Mouse (Mus musculus) brain, embryonic 18.5 days (tissue): Measurements from ENCODE around the gene Rasl11b.

Experiments used
- DNase-seq: peaks from one replicate; pipeline ENCODE4 v3.0.0-alpha.2; 2012; ENCODE audit warnings: low read depth, low spot score

The Rasl11b gene

DNA sequence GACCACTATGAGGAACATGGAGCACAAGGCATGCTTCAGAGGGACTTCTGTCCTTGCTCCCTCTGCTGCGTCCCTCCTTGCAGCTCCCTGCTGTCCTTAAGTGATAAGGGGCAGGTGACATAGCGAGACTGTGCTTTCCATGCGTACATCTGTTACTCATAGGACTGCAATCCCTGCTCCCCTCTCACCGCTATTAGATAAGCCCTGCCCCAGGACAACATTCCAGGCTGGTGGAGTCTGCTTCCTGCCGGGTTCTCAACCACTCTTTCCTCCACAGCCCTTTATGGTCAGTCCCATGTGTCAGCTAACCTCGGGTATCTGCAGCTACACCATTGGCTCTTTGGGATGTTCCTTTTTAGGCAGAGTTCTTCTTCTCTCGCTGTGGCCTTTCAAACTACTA, 13.4 kb downstream of the Rasl11b start:
- DNase-seq: no peak

- DNase-seq: no peak
Observed at GRCm38 (mm10) chr5:74209640-74210039, 14.6 kb downstream of the Rasl11b start.

DNA sequence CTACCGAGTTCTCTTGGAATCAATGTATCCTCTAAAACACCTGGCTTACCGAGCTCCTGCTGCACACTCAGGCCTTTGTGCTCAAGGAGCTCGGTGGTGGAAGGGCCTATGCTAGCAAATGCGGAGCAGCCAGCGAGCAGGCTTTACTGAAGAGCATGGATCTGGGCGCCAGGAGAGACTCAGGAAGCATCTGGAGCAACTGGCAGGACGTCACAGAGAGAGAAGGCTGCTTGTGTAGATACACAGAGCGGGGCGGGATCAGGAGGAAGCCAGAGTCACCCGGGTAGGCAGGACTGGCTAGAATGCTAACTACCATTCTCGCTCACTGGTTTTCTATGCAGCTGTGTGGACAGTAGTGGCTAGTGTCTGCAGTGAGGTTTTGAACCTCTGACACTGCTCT, 16.3 kb downstream of the Rasl11b start:
- DNase-seq: no peak

- DNase-seq: no peak
Observed at GRCm38 (mm10) chr5:74214501-74215110, 19.5 kb downstream of the Rasl11b start.

DNA sequence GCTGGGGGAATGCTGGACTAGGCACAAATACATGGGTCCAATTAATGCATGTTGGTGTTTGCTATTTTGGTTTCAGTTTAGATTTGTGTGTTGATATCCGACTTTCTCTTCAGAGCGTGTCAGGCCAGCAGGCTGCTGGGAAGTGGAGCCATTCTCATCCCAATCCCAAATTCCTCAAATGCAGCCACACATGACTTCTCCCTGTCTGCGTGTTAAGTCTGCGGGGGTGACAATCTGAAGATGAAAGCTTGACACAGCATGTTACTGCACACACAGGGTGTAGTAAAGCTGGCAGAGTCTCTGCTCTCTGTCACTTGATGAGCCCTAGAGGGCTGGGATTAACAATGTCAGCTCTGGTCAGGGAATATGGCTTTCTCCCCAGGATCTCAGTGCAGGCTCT, 20.0 kb downstream of the Rasl11b start:
- DNase-seq: no peak

DNA sequence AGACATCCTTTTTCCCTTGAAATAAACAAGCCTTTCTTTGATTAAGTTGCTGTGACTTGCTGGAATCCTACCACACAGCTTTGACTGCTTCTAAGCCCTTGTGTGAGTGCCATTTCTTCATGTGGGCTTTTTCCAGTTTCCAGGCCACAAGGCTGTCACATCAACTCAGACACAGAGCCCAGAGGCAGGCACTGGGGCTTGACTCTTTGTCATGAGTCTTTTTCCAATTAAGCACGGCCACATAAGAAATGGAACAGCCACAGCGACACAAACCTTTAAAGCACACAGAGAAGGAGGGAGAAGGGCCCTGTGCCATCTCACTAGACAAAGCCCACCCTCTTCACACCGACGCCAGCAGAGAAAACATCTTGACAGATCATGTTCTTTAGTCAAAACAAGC, 23.4 kb downstream of the Rasl11b start:
- DNase-seq: no peak

DNA sequence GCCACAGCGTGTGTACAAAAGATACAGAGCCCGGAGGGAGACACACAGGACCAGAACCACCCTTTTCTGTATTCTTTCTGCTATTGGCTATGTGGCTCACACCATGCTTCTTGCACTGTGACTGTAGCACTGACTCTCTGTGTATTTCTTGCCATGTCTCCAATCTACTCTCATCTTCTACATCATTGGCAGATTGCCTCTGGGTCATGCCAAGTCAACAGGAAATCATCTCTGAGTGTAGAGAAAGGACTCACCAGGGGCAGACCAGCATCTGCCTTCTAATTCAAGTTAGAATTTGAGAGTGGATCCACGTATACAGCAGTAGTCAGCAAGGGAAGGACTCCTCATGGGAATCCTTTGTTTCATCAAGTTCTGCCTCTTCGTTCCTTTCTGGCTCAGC, 27.5 kb downstream of the Rasl11b start:
- DNase-seq: no peak

GRCm38 (mm10) chr5:74224480-74224879, 29.4 kb downstream of the Rasl11b start:
- no peak for DNase-seq

GRCm38 (mm10) chr5:74226183-74226582, 31.1 kb downstream of the Rasl11b start:
- no peak for DNase-seq

DNA sequence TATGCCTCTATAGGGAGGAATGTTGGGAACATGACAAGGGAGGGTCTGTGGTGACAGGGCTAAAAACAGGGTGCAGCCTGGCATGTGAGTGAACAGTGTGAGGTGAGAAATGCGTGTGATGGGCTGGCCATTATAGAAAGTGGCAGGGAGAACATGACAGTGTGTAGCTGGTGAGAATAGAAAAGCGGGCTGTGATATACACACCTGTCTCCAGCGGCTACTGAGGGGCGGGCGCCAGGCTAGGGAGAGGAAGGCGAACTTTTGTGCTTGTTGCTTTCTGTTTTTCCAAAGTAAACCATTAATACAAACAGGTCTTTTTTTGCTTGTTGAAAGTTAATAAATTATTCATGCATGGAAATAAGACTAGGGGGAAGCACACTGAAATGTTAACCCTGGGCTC, 32.3 kb downstream of the Rasl11b start:
- no peak for DNase-seq

GRCm38 (mm10) chr5:74228938-74229337, 33.9 kb downstream of the Rasl11b start:
- DNase-seq: no peak

GRCm38 (mm10) chr5:74229775-74230413, 34.8 kb downstream of the Rasl11b start:
- no peak for DNase-seq

DNA sequence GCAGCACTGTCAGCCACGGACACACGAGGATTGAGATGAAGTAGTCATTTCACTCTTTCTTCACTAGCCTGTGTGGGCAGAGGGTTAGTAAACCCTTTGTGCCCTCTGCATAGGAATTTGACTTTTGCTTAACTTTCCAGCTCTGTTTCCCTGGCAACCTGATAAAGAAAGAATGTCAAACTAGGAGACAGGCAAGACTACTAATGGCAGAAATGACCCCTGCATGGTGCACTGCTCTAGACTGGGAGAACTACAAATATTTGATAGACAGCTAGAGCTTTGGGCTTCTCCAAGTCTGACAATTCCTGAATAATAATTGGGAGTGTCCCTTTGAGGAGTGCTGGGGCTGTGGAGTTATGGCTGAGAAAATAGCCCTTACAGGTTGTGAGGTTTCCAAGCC, 35.4 kb downstream of the Rasl11b start:
- no peak for DNase-seq

GRCm38 (mm10) chr5:74233808-74234207, 38.7 kb downstream of the Rasl11b start:
- DNase-seq: no peak

DNA sequence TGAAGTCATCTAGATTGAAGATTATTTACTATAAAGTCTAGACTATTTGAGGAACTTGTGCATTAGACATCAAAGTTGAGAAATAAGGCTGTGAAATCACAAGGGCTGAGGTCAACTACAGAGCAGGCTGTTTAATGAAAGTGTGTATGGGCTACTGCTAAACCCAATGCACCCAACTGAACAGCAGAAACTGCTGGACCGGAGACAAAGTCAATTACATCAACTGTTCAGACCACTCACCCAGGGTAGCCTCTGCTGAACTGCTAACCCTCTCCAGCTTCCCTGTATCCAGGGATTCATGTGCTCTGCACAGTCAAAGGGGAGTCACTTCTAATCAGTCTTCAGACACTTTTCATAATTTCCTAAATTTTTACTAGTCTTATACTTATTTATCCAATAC, 44.3 kb downstream of the Rasl11b start:
- no peak for DNase-seq

DNA sequence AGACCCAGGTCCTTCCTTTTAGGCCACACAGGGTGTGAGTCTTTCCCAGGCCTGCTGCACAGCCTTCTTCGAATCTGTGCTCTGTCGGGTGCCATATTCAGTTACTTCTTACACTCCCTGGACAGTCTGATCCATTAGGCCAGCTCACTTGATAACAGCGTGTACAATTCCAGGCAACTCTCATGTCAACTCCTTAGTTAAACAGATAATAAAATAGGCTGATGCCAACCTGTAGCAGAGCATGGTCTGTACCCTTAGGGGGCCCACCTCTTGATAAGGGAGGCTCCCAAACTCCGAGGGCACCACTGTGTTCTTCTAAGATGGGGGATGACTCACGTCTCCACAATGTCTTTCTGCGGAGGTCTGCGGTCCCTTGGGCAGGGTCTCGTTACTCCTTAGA, 45.2 kb downstream of the Rasl11b start:
- DNase-seq: no peak

DNA sequence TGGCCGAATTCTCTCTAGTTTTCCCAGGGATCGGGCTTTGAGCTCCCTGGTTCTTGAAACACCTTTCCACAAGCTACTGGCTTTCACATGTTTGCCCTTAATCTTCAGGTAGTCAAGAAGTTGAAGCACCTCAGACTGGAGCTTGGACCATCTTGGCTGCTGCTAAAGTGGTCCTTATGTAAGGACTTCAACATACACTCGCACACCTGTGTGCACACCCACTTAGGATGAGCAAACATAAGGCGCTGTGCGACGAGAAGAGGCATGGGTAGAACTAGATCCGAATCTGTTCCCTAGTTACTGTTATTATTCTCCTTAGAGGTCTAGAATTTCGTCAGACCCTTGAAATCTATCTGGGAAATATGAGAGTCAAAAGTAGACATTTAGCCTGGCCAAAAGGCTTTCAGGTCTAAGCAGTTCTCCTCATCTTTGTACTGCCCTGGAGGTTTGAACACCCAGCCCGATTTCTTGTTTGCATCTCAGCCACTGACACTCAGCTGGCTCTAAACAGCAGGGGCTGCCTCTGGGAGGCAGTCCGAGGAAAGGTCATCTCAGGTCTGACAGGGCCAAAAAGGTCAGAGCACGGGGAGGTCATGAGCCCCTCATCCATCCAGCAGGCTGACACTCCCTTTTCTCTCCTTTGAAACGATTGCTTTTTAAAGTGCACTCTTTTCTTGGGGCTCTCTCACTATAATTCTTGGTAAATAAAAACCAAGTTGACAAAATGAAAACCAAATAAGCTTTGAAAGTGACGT, 46.0 kb downstream of the Rasl11b start:
- DNase-seq: no peak

- DNase-seq: no peak
Observed at GRCm38 (mm10) chr5:74242654-74243053, 47.6 kb downstream of the Rasl11b start.

DNA sequence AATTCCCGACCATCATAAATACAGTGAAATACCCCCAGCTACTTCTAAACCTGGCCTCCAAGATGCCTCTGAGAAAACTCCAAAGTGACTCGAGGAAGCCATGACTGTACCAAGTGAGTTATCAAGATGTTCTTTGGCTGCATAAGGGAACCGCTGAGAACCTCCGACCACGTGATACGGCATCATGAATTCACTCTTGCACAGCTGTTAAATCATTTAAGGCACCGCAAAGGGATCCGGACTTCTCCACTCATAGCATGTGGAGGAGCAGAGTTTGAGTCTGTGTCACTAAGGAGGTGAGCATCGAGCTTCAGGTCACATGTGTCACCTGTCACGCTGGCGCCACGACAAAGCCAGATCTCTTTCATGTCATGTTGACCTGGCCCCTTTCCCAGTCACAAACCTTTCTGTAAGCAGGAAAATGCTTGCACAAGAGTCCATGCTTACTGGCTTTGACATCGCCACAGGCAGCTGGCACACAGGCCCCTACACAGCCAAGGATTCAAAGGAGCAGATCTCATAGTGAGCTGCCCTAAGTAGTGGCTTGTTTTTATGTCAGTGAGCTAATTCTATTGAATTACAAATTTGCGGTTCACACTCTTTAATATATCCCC, 49.4 kb downstream of the Rasl11b start:
- DNase-seq: no peak

GRCm38 (mm10) chr5:74245641-74246145, 50.6 kb downstream of the Rasl11b start:
- DNase-seq: no peak

GRCm38 (mm10) chr5:74246453-74246852, 51.4 kb downstream of the Rasl11b start:
- DNase-seq: no peak

DNA sequence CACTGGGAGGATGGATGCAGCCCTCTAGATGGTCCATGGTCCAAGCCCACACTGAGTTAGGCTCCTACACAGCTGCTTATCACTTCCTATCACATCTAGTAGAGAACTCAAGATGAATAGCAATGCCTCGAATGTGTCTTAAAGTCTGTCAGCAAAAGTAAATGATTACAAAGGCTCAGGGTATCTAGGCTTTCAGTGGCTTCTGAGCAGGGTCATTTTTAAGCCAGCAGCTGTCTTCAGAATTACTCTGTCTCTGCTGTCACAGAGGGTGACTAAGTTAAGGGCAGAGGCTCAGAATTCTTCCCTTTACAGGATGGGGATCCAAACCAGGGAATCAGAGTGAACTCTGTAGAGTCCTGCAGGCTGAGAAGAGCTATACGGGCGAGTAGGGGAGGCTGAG, 51.9 kb downstream of the Rasl11b start:
- no peak for DNase-seq
